Comparison of ENCODE assay signal across 20 mouse cellular contexts in the genomic region with DNA sequence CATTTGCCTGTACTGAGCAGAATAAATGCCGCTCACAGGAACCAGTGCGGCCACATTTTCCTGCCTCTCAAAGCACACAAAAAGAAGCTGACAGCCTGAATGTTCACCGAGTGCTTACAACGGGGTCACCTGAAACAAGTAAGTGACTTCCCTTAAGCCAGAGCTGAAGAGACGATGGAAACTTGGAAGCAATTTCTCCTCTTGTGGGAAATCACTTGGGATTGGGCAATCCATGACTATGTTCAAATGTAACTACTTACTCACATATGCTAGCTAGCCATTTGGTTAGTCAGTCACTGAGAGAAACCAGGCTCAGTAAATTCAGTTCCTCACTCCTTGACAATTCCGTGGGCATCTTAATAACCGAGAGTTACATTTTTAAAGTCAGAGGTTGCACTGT. TPM values are rescaled to one million over a fixed set of nuclear protein-coding genes. Genes with fewer than 3 reads are reported as not detected.
A peak's percentile ranks its signal among the peaks of the same experiment; 100 is the strongest.
DNase-seq lines count a peak whose midpoint lies in the region; TF ChIP-seq lines count a peak whose summit lies in the region.
"Had no signal": no experiment of that assay in that cellular context is flagged by ENCODE, and none has a peak within 500 bp of the region (broad histone marks: within the 10 kb centered on the region; RNA-seq: fewer than 3 reads in every experiment).

No protein-coding gene starts in this region.

- no peaks in the 10 kb centered on the region; the same call in 1 of the 2 replicates for H3K9me3 ChIP-seq in ES-Bruce4 (replicated peaks; ENCODE audit: control insufficient read depth, insufficient read depth, low read length, poor library complexity, severe bottlenecking)
- H3K9me3 ChIP-seq in forebrain, embryonic 10.5 days = no peaks in the 10 kb centered on the region
- H3K9me3 ChIP-seq: embryonic facial prominence, embryonic 10.5 days; forebrain, embryonic 12.5 days; heart, embryonic 12.5 days; hindbrain, embryonic 10.5 days had no signal

- peak overlapping the region; percentile 33; the same call in 1 of the 2 replicates for H3K27ac ChIP-seq in ES-Bruce4 (ENCODE audit: insufficient read depth, low read length)
- H3K27ac ChIP-seq in embryonic fibroblast, embryonic 13.5 days (ENCODE audit: insufficient read depth, low read length) = 0 out of 2 replicates have a peak overlapping the region, but pooled peaks have one; percentile 29
- no peak overlapping the region for H3K27ac ChIP-seq in forebrain, embryonic 10.5 days
- H3K27ac ChIP-seq: forebrain, embryonic 12.5 days; heart, adult 2 months; hindbrain, embryonic 10.5 days; hindbrain, embryonic 14.5 days had no signal

- TF ChIP-seq EP300 in ES-Bruce4 (IDR thresholded peaks at IDR 0.05; ENCODE audit: insufficient read depth, low read depth, low read length) = no peak

- H3K4me1 ChIP-seq in ES-Bruce4 (ENCODE audit: control insufficient read depth, insufficient read depth, low read length) = peaks cover 3% of the 10 kb centered on the region
- H3K4me1 ChIP-seq in embryonic fibroblast, embryonic 13.5 days (ENCODE audit: control insufficient read depth, insufficient read depth, low read length) = peaks cover 2% of the 10 kb centered on the region; the same call in 1 of the 2 replicates
- peaks cover 18% of the 10 kb centered on the region for H3K4me1 ChIP-seq in forebrain, embryonic 10.5 days

- no peak for TF ChIP-seq POLR2A in ES-Bruce4 (IDR thresholded peaks at IDR 0.05; ENCODE audit: insufficient read depth, low read length)
- no peak for TF ChIP-seq POLR2A in embryonic fibroblast, embryonic 13.5 days (IDR thresholded peaks at IDR 0.05; ENCODE audit: low read depth, low read length)

- H3K4me3 ChIP-seq in ES-Bruce4 (ENCODE audit: low read depth, low read length) = no peak overlapping the region
- H3K4me3 ChIP-seq in embryonic fibroblast, embryonic 13.5 days (ENCODE audit: insufficient read depth, low read length) = no peak overlapping the region
- H3K4me3 ChIP-seq in forebrain, embryonic 10.5 days = no peak overlapping the region
- H3K4me3 ChIP-seq: embryonic facial prominence, embryonic 10.5 days; erythroblast, embryonic 14.5 days; forebrain, embryonic 12.5 days; heart, adult 2 months; heart, embryonic 12.5 days; hindbrain, embryonic 10.5 days had no signal

- DNase-seq in heart, adult 11 months = peak; percentile 76
- no peak for DNase-seq in heart, adult 9 months (ENCODE audit: low spot score in 2 of 2)
- DNase-seq in lung, postnatal 36 days = peak; percentile 60
- DNase-seq in urinary bladder, postnatal 25 days (ENCODE audit: low spot score) = no peak
- no peak for DNase-seq in right cerebral cortex, postnatal 14 days
- DNase-seq in forebrain, embryonic 10.5 days (ENCODE audit: extremely low spot score, low spot score) = no peak
- DNase-seq: adrenal gland, adult 8-10 months; B cell, adult 2 months; cerebellum, adult 11-12 months; cerebellum, adult 9-10 months; gastrocnemius, postnatal 10 days; heart, adult 2 months had no signal

- TF ChIP-seq CTCF in ES-Bruce4 (IDR thresholded peaks at IDR 0.05; ENCODE audit: low read depth, low read length) = no peak
- TF ChIP-seq CTCF in embryonic fibroblast, embryonic 13.5 days (IDR thresholded peaks at IDR 0.05; ENCODE audit: borderline replicate concordance, insufficient read depth, low read length) = no peak

- WGBS in forebrain, embryonic 10.5 days = 88% methylated on average over 7 of the region's 7 CpGs

- no peaks in the 10 kb centered on the region for H3K36me3 ChIP-seq in ES-Bruce4 (ENCODE audit: control insufficient read depth, insufficient read depth, low read length, poor library complexity, severe bottlenecking)
- H3K36me3 ChIP-seq in forebrain, embryonic 10.5 days (replicated peaks) = no peaks in the 10 kb centered on the region
- H3K36me3 ChIP-seq: embryonic facial prominence, embryonic 10.5 days; forebrain, embryonic 12.5 days; hindbrain, embryonic 10.5 days had no signal

- H3K9ac ChIP-seq in ES-Bruce4 (ENCODE audit: low read depth, poor library complexity, severe bottlenecking) = no peak overlapping the region
- H3K9ac ChIP-seq: forebrain, embryonic 12.5 days; heart, embryonic 12.5 days; hindbrain, embryonic 14.5 days had no signal

- no peaks in the 10 kb centered on the region for H3K27me3 ChIP-seq in ES-Bruce4 (ENCODE audit: control insufficient read depth, insufficient read depth, low read length, poor library complexity, severe bottlenecking)
- H3K27me3 ChIP-seq in forebrain, embryonic 10.5 days (ENCODE audit: poor library complexity, severe bottlenecking) = peaks cover 9% of the 10 kb centered on the region
- H3K27me3 ChIP-seq: heart, embryonic 12.5 days had no signal

RNA-seq across cellular contexts. Expression of gene Cox10, which starts 43.0 kb away (rescaled TPM):
- 19.5 and 22.9 TPM in 2 replicates for polyA plus RNA-seq in ES-Bruce4 (2011; ENCODE audit: insufficient read depth, insufficient read length, low read depth, missing spikeins)
- 12.0 and 12.1 TPM in 2 replicates for polyA plus RNA-seq in embryonic fibroblast, embryonic 13.5 days (2011; ENCODE audit: insufficient read length, low read depth, missing spikeins)
- 28.9 and 29.0 TPM in 2 replicates for polyA plus RNA-seq in forebrain, embryonic 10.5 days (2016; fragmentation: Nextera tagmentation; extraction: Ambion mirVana)

Comparison
In these comparisons a context has a peak if more than half of its experiments do, and no peak if none do; other contexts are left out.
1. DNase-seq: peak in heart, adult 11 months (single experiment) and lung, postnatal 36 days (single experiment); none in heart, adult 9 months (0 of 2), urinary bladder, postnatal 25 days (single experiment), right cerebral cortex, postnatal 14 days (single experiment) and forebrain, embryonic 10.5 days (single experiment).